Mouse (Mus musculus) T-helper 2 cell (primary cell): ENCODE data around the gene Olfr1256.

Experiments
- in situ Hi-C: fragments of 300-600 bp; cut with MboI, MseI; formaldehyde crosslinking; loops from one replicate; pipeline ENCODE4 v1.15.1; 2025; ENCODE audit warnings: high pct_unique_total_duplicates

Gene Olfr1256

DNA sequence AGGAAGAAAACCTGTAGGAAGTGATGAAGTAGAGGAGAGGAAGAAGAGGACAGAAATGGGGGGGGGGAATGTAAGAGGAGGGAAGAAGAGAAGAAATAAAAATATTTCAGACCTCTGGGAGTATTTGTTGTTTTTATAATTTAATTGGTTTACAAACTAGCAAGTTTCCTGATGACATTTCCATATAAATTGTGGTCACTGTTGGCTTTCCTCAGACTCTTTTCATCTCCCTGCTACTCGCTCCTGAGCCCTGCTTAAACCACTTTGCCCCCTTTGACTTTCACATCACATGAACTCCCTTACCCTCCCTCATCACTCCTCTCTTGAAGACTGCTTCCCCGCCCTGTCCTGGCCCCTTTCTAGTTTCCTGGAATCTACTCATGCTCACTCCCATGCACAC, at the start of gene Olfr1256:
Olfr1256 (minus strand) TSS at position 101 of the 400 bp plus-strand sequence.
- in situ Hi-C loops = no loop called here

DNA sequence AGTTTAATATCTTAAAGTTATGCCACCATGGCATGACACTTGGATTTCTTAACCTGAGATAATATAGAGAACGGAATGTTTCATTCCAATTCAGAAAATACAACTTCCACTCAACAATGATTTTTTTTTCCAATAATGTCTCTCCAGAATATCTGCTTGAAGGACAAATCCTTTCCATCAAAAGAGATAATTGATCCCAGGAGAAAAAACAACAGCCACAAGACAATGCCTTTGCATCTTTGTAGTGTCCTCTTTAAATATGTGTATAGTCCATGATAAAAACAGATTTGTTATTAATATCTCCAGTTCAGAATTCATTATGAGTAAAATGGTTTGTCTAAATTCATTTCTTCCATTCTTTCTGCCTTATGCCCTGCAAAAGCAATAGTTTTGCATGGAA, 36.8 kb upstream of the Olfr1256 start, which contains the start of gene Olfr1257:
Olfr1257 (plus strand) TSS at position 301 of the 400 bp plus-strand sequence.
- in situ Hi-C loops = no loop called here

DNA sequence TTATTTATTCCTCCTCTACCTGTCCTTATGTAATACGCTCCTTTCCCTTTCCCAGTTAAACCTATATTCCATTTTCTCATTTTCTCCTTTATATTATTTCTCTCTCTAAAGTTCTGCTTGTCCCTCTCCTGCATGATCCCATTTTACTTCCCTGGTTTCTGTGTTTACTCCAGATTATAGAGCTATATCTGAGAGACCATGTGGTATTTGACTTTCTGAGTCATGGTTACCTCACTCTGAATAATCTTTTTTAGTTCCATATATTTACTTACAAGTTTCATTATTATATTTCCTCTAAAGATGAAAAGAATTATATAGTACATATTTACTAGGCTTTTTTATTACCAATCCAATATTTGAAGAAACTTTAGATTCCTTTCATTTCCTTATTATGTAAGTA, 7.9 kb upstream of the Olfr1256 start:
- in situ Hi-C loops = no loop called here

DNA sequence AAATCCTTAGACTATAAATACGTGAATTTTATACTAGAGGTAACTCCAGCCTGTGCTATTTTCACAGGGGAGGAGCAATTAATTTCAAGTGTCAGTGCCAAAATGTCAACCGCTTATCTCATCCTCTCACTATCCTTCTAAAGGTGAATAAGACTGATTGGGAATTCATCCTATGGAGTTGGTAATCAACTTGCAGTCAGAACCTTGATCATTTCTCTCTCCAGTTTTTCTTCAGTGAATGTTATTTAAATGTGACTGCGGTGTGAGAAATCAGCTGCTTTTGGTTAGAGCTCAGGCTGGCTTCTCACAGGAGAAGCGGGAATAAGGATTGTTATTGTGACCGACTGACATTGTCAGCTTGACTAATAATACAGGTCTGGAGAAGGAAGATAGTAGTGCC, 6.8 kb upstream of the Olfr1256 start, which contains the start of gene Olfr48:
Olfr48 (minus strand) TSS at position 101 of the 400 bp plus-strand sequence.
- in situ Hi-C loops = no loop called here

DNA sequence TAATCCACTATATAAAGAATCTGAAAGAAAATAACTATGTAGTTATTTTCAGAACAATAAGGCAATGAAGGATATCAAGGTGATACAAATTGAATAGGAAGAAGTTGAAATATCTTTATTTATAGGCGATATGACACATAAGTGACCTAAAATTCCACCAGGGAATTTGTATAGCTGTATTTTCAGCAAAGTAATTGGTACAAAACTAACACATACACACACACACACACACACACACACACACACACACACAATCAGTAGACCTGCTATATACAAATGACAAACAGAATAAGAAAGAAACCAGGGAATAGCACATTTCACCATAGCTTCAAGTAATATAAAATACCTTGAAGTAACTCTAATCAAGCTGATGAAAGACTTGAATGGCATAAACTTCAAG, 21.1 kb downstream of the Olfr1256 start:
- in situ Hi-C loops = no loop called here

DNA sequence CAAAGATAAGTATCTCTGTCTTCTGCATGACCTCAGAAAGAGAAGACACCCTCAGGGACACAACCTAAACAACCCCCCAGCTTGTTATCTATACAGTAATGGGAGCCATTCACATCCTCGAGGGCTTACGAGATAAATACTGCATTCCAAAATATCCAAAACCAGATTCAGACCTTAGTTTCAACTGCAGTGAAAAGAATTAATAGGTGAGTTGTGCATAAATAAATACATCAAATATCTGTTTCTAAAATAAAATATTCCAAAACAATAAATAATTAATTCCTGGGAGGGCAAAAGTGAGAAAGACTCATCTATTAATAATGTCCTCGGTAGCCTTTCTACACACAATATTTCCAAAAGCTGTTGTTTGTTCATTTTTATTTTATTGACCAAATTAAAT, 29.6 kb downstream of the Olfr1256 start, which contains the start of gene Olfr1255:
Olfr1255 (plus strand) TSS at position 301 of the 400 bp plus-strand sequence.
- in situ Hi-C loops = no loop called here

DNA sequence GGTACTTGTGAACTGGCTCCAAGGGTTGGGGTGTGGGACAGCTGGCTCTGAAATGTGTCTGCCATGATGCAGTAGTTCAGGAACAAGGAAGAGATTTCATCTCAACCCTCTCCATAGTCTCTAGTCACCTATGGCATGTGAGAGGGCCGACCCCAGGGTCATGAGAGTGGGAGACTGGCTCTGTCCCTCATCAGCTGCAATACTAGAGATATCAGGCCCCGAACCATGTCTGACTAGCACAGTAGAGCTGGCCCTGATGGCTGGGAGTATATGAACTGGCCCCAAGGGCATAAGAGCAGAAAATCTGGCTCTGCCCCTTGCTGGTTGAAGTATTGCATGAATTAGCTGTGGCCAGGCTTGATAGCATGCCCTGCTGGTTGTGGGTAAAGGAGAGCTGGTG, 30.6 kb downstream of the Olfr1256 start:
- in situ Hi-C loops = no loop called here

DNA sequence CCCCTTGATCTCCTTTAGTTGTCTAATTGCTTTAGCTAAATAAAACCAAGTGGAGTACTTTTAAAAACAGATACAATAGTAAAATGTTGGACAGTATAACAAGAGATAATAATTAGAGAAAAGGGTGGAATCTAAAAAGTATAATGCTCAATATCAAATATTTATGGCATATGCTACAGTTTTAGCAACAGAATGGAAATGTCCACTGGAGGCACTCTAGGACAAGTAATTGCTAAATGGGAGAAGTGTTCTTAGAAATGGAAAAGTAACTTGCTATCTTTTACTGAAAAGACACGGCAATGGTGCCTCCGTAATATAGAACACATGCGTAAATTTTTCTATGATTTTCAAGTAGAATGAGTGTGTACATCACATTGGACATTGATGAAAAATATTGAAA, 41.8 kb downstream of the Olfr1256 start:
- in situ Hi-C loops = no loop called here

DNA sequence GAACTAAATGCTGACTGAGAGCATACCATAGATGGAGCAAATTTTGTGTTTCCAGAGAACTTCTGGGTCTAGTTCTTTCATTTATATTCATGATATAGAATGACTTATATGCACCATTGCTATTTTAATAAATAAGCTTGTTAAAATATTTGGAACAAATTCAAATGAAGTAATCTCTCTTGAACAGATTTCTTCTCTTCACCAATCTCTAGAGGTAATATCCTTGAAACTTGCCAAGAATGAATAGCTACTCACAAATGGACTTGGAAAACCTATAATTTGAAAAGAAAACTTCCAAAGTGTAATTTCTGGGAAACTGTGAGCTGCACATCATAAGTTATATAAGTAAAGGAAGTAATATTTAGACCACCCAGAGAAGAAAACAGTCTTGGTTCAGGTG, 47.8 kb downstream of the Olfr1256 start, which contains the start of gene Olfr1254:
Olfr1254 (minus strand) TSS at position 101 of the 400 bp plus-strand sequence.
- in situ Hi-C loops = no loop called here
